Mouse (Mus musculus): ENCODE results near the gene Nptxr. TPM values are rescaled to one million over a fixed set of nuclear protein-coding genes. Genes with fewer than 3 reads are reported as not detected.

Gene Nptxr
- polyA plus RNA-seq, 1 experiment from 2014 or later, result 2.6 TPM

DNA sequence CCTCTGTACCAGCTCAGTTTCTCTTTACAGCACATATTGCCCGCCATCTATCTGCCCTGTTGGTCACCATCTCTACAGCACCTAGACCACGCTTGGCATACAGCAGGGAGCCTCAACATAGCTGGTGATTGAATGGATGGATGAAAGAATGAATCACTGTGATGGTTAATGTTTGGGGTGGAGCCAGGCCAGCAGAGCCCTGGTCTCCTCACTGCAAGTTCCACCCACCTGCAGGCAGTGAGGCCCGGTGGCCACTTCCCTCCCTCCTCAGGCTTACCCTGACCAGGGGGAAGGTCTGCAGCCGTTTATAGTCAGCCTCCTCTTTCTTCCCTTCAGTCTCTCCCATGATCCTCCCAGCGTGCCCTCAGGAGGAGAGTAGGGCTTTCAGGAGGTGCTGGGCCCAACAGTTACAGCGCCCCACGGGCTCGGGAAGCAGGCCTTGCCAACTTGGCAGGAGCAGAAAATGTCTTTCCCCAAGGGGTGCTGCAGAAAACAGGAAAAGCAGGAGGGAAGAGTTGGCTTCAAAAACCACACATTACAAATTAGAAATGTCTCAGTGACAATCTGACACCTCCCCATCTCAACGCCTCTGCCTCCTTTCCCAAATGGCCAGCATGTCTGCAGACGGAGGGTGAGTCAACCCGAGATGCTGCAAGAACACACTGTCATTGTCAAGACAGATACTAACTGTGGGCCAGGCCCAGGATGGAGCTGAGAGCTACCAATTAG is 39.9 kb downstream of the Nptxr start:
- no peak overlapping the region for H3K9ac ChIP-seq
- ATAC-seq (ENCODE audit: insufficient number of reproducible peaks, low FRiP score), result no peak
- peaks cover 27% of the 10 kb centered on the region for H3K36me3 ChIP-seq
- H3K27me3 ChIP-seq (replicated peaks), result no peaks in the 10 kb centered on the region
- H3K9me3 ChIP-seq (replicated peaks), result no peaks in the 10 kb centered on the region
- H3K4me2 ChIP-seq, result no peak overlapping the region
- peaks cover 38% of the 10 kb centered on the region for H3K4me1 ChIP-seq (replicated peaks)
- 75% methylated on average over 11 of the region's 11 CpGs for WGBS
- no peak overlapping the region for H3K27ac ChIP-seq (ENCODE audit: poor library complexity, severe bottlenecking)
- no peak overlapping the region for H3K4me3 ChIP-seq

DNA sequence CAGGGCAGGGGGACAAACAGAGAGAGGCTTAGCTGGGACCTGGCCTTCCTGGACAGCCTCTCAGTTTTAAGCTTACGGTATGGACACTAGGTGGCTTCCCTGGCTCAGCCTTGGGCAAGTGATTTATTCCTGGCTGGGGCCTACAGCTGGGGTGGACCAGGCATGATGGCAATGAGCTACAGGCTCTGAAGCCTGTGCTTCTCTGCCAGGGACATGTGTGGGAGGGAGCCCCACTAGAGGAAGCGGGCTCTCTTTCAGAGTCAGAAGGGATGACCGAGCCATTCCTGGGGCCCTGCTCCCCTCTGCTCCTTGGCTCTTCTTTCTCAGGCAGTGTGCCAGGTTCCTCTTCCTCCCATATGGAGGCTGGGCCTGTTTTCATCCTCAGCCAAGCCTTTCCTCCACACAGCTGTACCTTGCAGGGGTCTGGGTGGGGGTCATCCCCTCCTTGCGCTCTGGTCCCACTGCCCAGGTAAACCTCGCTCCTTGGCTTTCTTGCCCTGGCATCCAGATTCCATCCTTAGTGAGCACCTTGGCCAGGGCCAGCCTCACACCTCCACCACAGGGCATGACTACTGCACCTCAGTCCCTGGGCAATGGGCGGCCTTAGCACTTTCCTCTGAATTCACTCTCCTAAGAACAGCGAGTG is 40.8 kb downstream of the Nptxr start:
- no peaks in the 10 kb centered on the region for H3K27me3 ChIP-seq (replicated peaks)
- peaks cover 27% of the 10 kb centered on the region for H3K36me3 ChIP-seq
- no peak for ATAC-seq (ENCODE audit: insufficient number of reproducible peaks, low FRiP score)
- no peak overlapping the region for H3K4me2 ChIP-seq
- WGBS, result 85% methylated on average over 7 of the region's 7 CpGs
- H3K4me1 ChIP-seq (replicated peaks), result peaks cover 33% of the 10 kb centered on the region
- H3K27ac ChIP-seq (ENCODE audit: poor library complexity, severe bottlenecking), result no peak overlapping the region
- H3K4me3 ChIP-seq, result no peak overlapping the region
- no peaks in the 10 kb centered on the region for H3K9me3 ChIP-seq (replicated peaks)
- no peak overlapping the region for H3K9ac ChIP-seq

DNA sequence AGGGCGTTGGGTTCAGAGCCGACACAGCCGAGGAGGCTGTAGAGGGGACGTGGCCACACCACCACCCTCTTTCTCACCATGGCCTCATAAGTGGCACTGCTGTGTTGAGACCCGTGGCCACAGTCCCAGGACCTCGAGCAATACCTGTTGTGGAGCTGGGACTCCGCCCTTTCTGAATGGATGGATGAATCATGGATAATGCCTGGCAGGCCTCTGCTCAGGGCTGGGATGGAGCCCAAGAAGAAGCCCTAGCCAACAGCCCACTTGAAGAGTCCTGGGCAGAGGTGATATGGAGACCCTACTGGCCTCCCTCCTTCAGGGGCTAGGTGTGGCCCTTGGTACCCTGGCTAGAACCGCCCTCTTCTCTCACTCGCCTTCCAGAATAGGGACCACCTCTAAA is 41.6 kb downstream of the Nptxr start:
- no peak overlapping the region for H3K4me2 ChIP-seq
- no peak overlapping the region for H3K4me3 ChIP-seq
- H3K9me3 ChIP-seq (replicated peaks), result no peaks in the 10 kb centered on the region
- no peak overlapping the region for H3K27ac ChIP-seq (ENCODE audit: poor library complexity, severe bottlenecking)
- peaks cover 25% of the 10 kb centered on the region for H3K4me1 ChIP-seq (replicated peaks)
- no peaks in the 10 kb centered on the region for H3K27me3 ChIP-seq (replicated peaks)
- H3K9ac ChIP-seq, result no peak overlapping the region
- ATAC-seq (ENCODE audit: insufficient number of reproducible peaks, low FRiP score), result no peak
- H3K36me3 ChIP-seq, result peaks cover 27% of the 10 kb centered on the region
- WGBS, result 89% methylated on average over 9 of the region's 9 CpGs

- Histone ChIP-seq H3K27me3 (replicated peaks) (no peaks in the 10 kb centered on the region), H3K4me1 (replicated peaks) (peaks cover 6% of the 10 kb centered on the region), H3K27ac (ENCODE audit: poor library complexity, severe bottlenecking) (no peak overlapping the region), H3K9ac (no peak overlapping the region), H3K4me3 (no peak overlapping the region), H3K9me3 (replicated peaks) (no peaks in the 10 kb centered on the region), H3K36me3 (peaks cover 27% of the 10 kb centered on the region), H3K4me2 (no peak overlapping the region)
- no peak for ATAC-seq (ENCODE audit: insufficient number of reproducible peaks, low FRiP score)
- WGBS, result 82% methylated on average over 6 of the region's 6 CpGs
These were observed 43.6 kb downstream of the Nptxr start for GRCm38 (mm10) chr15:79760956-79761355.

GRCm38 (mm10) chr15:79757118-79757517 is 47.4 kb downstream of the Nptxr start:
- WGBS, result 82% methylated on average over 3 of the region's 3 CpGs
- H3K36me3 ChIP-seq, result peaks cover 2% of the 10 kb centered on the region; the same call in 1 of the 2 replicates
- H3K27me3 ChIP-seq (replicated peaks), result 0 out of 2 replicates have a peak, but pooled peaks cover 3% of the 10 kb centered on the region
- no peaks in the 10 kb centered on the region for H3K4me1 ChIP-seq (replicated peaks)
- no peak overlapping the region for H3K4me3 ChIP-seq
- H3K27ac ChIP-seq (ENCODE audit: poor library complexity, severe bottlenecking), result no peak overlapping the region
- no peaks in the 10 kb centered on the region for H3K9me3 ChIP-seq (replicated peaks)
- no peak overlapping the region for H3K9ac ChIP-seq
- no peak overlapping the region for H3K4me2 ChIP-seq
- no peak for ATAC-seq (ENCODE audit: insufficient number of reproducible peaks, low FRiP score)

- Histone ChIP-seq H3K9me3 (replicated peaks) (no peaks in the 10 kb centered on the region), H3K36me3 (no peaks in the 10 kb centered on the region), H3K4me2 (no peak overlapping the region), H3K27me3 (replicated peaks) (0 out of 2 replicates have a peak, but pooled peaks cover 3% of the 10 kb centered on the region), H3K9ac (no peak overlapping the region), H3K4me1 (replicated peaks) (no peaks in the 10 kb centered on the region), H3K27ac (ENCODE audit: poor library complexity, severe bottlenecking) (no peak overlapping the region), H3K4me3 (no peak overlapping the region)
- no peak for ATAC-seq (ENCODE audit: insufficient number of reproducible peaks, low FRiP score)
- WGBS, result 69% methylated on average over 8 of the region's 8 CpGs
These were observed 48.5 kb downstream of the Nptxr start for GRCm38 (mm10) chr15:79755977-79756625.

DNA sequence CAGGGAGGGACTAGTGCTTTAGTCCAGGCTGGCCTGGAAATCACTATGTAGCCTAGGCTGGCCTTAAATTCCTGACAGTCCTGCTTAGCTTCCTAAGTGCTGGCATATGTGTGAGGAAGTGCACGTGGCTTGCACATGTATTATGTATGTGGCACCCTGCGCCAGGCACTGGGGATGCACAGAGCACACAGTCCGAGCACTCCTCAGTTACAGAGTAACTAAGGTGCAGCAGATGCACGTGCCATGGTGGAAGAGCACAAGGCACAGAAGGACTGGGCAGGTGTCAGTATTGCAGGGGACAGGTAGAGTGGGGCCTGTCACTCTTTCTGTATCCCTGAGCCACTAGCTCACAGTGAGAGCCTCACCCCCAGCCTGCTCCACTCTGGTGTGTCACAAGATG is 49.4 kb downstream of the Nptxr start:
- Histone ChIP-seq H3K4me3 (no peak overlapping the region), H3K9ac (no peak overlapping the region), H3K4me1 (replicated peaks) (no peaks in the 10 kb centered on the region), H3K9me3 (replicated peaks) (no peaks in the 10 kb centered on the region), H3K4me2 (no peak overlapping the region), H3K27ac (ENCODE audit: poor library complexity, severe bottlenecking) (no peak overlapping the region), H3K27me3 (replicated peaks) (0 out of 2 replicates have a peak, but pooled peaks cover 3% of the 10 kb centered on the region), H3K36me3 (no peaks in the 10 kb centered on the region)
- 80% methylated on average over 4 of the region's 4 CpGs for WGBS
- no peak for ATAC-seq (ENCODE audit: insufficient number of reproducible peaks, low FRiP score)

DNA sequence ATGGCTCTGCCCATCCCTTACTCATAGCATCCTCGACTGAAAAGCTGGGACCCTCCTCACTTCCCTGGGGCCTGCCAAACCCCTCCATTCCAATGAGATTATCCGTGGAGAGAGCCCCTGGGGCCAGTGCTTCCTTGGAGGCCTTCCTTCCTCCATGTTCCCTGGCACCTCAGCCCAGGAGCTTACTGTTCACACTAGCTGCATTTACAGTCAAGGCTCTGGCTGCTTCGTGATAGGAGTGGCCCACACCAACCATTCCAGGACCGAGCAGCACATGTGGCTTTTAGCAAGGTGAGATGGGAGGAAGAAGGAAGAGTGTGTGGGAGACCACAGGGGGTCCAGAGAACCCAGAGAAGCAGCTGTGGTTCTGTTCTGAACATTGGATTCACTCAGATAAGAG is 50.7 kb downstream of the Nptxr start:
- H3K4me1 ChIP-seq (replicated peaks), result no peaks in the 10 kb centered on the region
- WGBS, result 55% methylated on average over 4 of the region's 4 CpGs
- H3K9ac ChIP-seq, result no peak overlapping the region
- ATAC-seq (ENCODE audit: insufficient number of reproducible peaks, low FRiP score), result no peak
- H3K27me3 ChIP-seq (replicated peaks), result 0 out of 2 replicates have a peak, but pooled peaks cover 3% of the 10 kb centered on the region
- H3K27ac ChIP-seq (ENCODE audit: poor library complexity, severe bottlenecking), result no peak overlapping the region
- no peak overlapping the region for H3K4me2 ChIP-seq
- H3K9me3 ChIP-seq (replicated peaks), result no peaks in the 10 kb centered on the region
- no peak overlapping the region for H3K4me3 ChIP-seq
- H3K36me3 ChIP-seq, result no peaks in the 10 kb centered on the region

DNA sequence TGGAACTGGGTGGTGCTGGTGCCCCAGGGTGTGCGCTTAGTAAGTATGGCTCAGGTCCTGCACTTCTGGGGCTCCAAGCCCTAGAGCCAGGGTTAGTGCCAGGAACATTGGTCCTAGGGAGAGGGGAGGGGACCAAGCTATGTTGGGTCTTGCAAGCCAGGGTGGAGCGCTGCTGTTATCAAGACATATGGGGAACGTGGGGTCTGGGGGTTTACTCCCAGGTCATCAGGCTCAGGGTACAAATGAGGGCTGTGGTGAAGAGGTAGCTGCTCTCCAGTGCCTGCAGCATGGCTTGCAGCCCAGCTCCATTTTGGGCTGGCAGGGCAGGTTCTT is 51.2 kb downstream of the Nptxr start:
- no peak for ATAC-seq (ENCODE audit: insufficient number of reproducible peaks, low FRiP score)
- Histone ChIP-seq H3K4me3 (no peak overlapping the region), H3K36me3 (no peaks in the 10 kb centered on the region), H3K4me1 (replicated peaks) (no peaks in the 10 kb centered on the region), H3K9me3 (replicated peaks) (no peaks in the 10 kb centered on the region), H3K4me2 (no peak overlapping the region), H3K27ac (ENCODE audit: poor library complexity, severe bottlenecking) (no peak overlapping the region), H3K9ac (no peak overlapping the region), H3K27me3 (replicated peaks) (0 out of 2 replicates have a peak, but pooled peaks cover 3% of the 10 kb centered on the region)
- WGBS, result 84% methylated on average over 3 of the region's 3 CpGs

DNA sequence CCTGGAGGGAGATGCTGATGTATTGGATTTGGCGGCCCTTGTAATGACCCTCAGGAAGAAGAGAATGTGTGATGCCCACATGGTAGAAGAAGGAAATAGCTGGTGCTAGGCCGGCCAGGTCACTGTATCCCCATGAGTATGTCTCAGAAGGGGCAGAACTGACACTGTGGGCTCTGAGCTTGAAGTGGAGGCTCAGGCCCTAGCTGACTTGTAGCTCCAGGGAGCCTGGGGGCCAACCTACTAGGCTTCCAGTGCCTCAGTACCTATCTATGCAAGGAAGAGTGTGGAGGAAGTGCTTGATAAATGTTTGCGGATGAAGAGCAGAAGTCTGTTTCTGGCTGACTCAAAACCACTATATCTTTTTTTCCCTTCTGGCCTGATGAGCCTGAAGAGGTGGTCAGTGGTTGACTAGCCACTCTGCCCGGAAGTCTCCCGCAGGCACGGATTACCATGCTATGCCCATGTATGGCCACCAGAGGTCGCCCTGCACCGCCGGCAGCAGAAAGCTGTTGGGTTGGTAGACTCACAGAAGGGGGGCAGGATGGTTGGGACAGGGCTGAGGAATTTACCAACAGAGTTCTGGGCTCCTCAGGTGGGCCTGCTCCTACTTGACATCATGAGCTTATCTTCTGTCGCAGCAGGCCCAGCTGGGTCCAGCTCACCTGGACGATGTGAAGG is 51.7 kb downstream of the Nptxr start:
- H3K27me3 ChIP-seq (replicated peaks), result 0 out of 2 replicates have a peak, but pooled peaks cover 3% of the 10 kb centered on the region
- 19% methylated on average over 11 of the region's 11 CpGs for WGBS
- H3K27ac ChIP-seq (ENCODE audit: poor library complexity, severe bottlenecking), result no peak overlapping the region
- no peaks in the 10 kb centered on the region for H3K4me1 ChIP-seq (replicated peaks)
- no peak overlapping the region for H3K9ac ChIP-seq
- H3K36me3 ChIP-seq, result no peaks in the 10 kb centered on the region
- H3K4me2 ChIP-seq, result no peak overlapping the region
- H3K9me3 ChIP-seq (replicated peaks), result no peaks in the 10 kb centered on the region
- H3K4me3 ChIP-seq, result no peak overlapping the region
- 0 out of 2 replicates have a peak, but pooled peaks have one; percentile 9 for ATAC-seq (ENCODE audit: insufficient number of reproducible peaks, low FRiP score)

DNA sequence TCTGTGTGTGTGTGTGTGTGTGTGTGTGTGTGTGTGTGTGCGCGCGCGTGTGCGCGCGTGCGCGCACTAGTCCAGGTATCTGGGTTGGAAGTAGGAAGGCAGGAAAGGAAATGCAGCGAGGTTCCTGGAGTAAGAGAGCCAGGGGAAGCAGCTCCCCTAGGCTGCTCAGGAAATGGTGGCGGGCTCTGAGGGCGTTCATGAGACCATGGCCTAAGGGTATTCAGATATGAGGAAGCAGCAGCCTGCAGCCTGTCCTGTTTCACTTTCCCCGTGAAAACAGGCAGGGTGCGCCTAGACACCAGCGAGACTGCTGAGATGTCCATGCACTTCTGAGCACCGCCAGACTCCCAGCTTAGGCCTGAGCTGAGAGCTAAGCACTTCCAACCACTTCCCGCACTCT is 52.8 kb downstream of the Nptxr start:
- H3K36me3 ChIP-seq, result no peaks in the 10 kb centered on the region
- no peaks in the 10 kb centered on the region for H3K4me1 ChIP-seq (replicated peaks)
- no peak for ATAC-seq (ENCODE audit: insufficient number of reproducible peaks, low FRiP score)
- no peak overlapping the region for H3K4me2 ChIP-seq
- H3K27ac ChIP-seq (ENCODE audit: poor library complexity, severe bottlenecking), result no peak overlapping the region
- 0 out of 2 replicates have a peak, but pooled peaks cover 3% of the 10 kb centered on the region for H3K27me3 ChIP-seq (replicated peaks)
- 77% methylated on average over 17 of the region's 17 CpGs for WGBS
- H3K4me3 ChIP-seq, result no peak overlapping the region
- H3K9me3 ChIP-seq (replicated peaks), result no peaks in the 10 kb centered on the region
- no peak overlapping the region for H3K9ac ChIP-seq
